Mouse (Mus musculus) brain, embryonic 14.5 days (tissue): ENCODE data around the gene Gzf1.

Source experiments
- CTCF ChIP-seq: fragments of 200-500 bp; IDR thresholded peaks from 2 replicates; pipeline ENCODE4 v1.5.1; 2012; ENCODE audit warnings: inconsistent platforms, mild to moderate bottlenecking, moderate library complexity, borderline replicate concordance; ENCODE audit not compliant: insufficient read depth, insufficient read length; ENCODE audit errors: extremely low read depth
- POLR2A ChIP-seq: fragments of 200-500 bp; IDR thresholded peaks from 2 replicates; pipeline ENCODE4 v1.6.1; 2012; ENCODE audit warnings: mild to moderate bottlenecking, inconsistent platforms, borderline replicate concordance; ENCODE audit not compliant: poor library complexity, insufficient read depth, insufficient read length, severe bottlenecking; ENCODE audit errors: extremely low read depth

DNA sequence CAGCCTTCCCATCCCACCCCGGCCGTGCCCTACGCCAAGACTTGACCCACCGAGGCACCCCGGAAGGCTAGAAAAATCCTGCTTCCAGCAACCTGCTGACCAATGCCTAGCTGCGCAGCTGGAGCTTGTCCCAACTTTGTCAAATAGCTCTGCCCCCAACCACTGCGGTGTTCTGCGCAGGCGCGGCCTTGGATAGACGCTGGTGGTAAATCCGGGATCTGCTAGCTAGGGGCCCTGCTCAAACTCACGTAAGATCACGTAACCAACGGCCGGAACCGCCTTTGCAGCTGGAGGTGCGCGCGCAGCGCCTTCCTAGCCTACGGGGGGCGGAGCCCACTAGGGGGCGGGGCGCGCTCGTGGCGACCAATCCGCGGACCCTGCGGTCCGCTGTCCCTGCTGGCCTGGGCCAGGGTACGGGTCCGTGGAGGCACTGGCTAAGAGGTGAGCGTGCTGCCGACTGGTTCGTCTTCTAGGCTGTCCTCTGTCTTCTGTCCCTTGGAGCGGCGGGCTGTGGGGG is at the start of gene Gzf1:
- TF ChIP-seq CTCF: no peak
- peak; percentile 77 for TF ChIP-seq POLR2A
